Mouse (Mus musculus) cortical plate, adult 2 months (tissue): ENCODE results near the gene Sdc4. TPM values are rescaled to one million over a fixed set of nuclear protein-coding genes. Genes with fewer than 3 reads are reported as not detected.
A peak's percentile ranks its signal among the peaks of the same experiment; 100 is the strongest.

Experiments
- H3K27ac ChIP-seq: fragments of 200-500 bp; 2 replicates; pipeline ENCODE4 v1.5.1; 2012; ENCODE audit warnings: low read length, control low read depth, inconsistent platforms; ENCODE audit not compliant: insufficient read depth
- H3K4me1 ChIP-seq: fragments of 200-500 bp; 2 replicates; pipeline ENCODE4 v1.6.1; 2011; ENCODE audit warnings: low read length; ENCODE audit not compliant: control insufficient read depth, insufficient read depth
- H3K4me3 ChIP-seq: fragments of 200-500 bp; 2 replicates; pipeline ENCODE4 v1.5.1; 2011; ENCODE audit warnings: mild to moderate bottlenecking, low read length, control low read depth; ENCODE audit not compliant: insufficient read depth
- CTCF ChIP-seq: fragments of 200-500 bp; IDR thresholded peaks from 2 replicates; pipeline ENCODE4 v1.5.1; 2011; ENCODE audit warnings: mild to moderate bottlenecking, control low read depth, low read length; ENCODE audit not compliant: insufficient read depth; ENCODE audit errors: extremely low read depth
- POLR2A ChIP-seq: fragments of 200-500 bp; IDR thresholded peaks from 2 replicates; pipeline ENCODE4 v1.6.1; 2011; ENCODE audit warnings: mild to moderate bottlenecking, low read length, control low read depth; ENCODE audit not compliant: insufficient read depth; ENCODE audit errors: extremely low read depth
- polyA plus RNA-seq: library from polyadenylated mRNA; depleted of rRNA; stranded (reverse); fragments of >200 nt; gene quantifications from 2 replicates; pipeline ENCODE4 v1.2.3, GENCODE M21; 2012; rRNA removed

The Sdc4 gene
- polyA plus RNA-seq, 1 experiment: 47.1 TPM

- H3K4me3 ChIP-seq: peak within 1 kb of the TSS; percentile 35
- no peak within 1 kb of the TSS for H3K27ac ChIP-seq
- TF ChIP-seq CTCF (no peak), POLR2A (no peak)
- H3K4me1 ChIP-seq: no peaks in the 10 kb centered on the region
These were observed 54.7 kb downstream of the Sdc4 start, which contains the start of gene Slpi for GRCm38 (mm10) chr2:164389020-164389419. Gene Slpi (minus strand): TSS chr2:164389095.

GRCm38 (mm10) chr2:164386953-164387352 is 56.7 kb downstream of the Sdc4 start:
- no peak overlapping the region for H3K27ac ChIP-seq
- no peak overlapping the region for H3K4me3 ChIP-seq
- H3K4me1 ChIP-seq: no peaks in the 10 kb centered on the region
- TF ChIP-seq CTCF (peak; percentile 82), POLR2A (no peak)

- H3K4me1 ChIP-seq: no peaks in the 10 kb centered on the region
- no peak for TF ChIP-seq POLR2A
- TF ChIP-seq CTCF: no peak
- no peak overlapping the region for H3K4me3 ChIP-seq
- H3K27ac ChIP-seq: peak overlapping the region; percentile 37; the same call in 1 of the 2 replicates
These were observed 57.5 kb downstream of the Sdc4 start for GRCm38 (mm10) chr2:164385927-164386763.

GRCm38 (mm10) chr2:164383656-164384399 is 59.9 kb downstream of the Sdc4 start:
- H3K27ac ChIP-seq: no peak overlapping the region
- TF ChIP-seq CTCF (no peak), POLR2A (no peak)
- no peaks in the 10 kb centered on the region for H3K4me1 ChIP-seq
- H3K4me3 ChIP-seq: no peak overlapping the region

- H3K4me3 ChIP-seq: no peak overlapping the region
- TF ChIP-seq CTCF (no peak), POLR2A (no peak)
- H3K27ac ChIP-seq: no peak overlapping the region
- no peaks in the 10 kb centered on the region for H3K4me1 ChIP-seq
These were observed 60.7 kb downstream of the Sdc4 start for GRCm38 (mm10) chr2:164382971-164383370.

GRCm38 (mm10) chr2:164381726-164382125 is 62.0 kb downstream of the Sdc4 start:
- no peaks in the 10 kb centered on the region for H3K4me1 ChIP-seq
- no peak for TF ChIP-seq CTCF
- TF ChIP-seq POLR2A: no peak
- no peak overlapping the region for H3K4me3 ChIP-seq
- no peak overlapping the region for H3K27ac ChIP-seq

GRCm38 (mm10) chr2:164377478-164378426 is 65.9 kb downstream of the Sdc4 start:
- H3K27ac ChIP-seq: no peak overlapping the region
- no peak for TF ChIP-seq POLR2A
- no peak for TF ChIP-seq CTCF
- H3K4me3 ChIP-seq: no peak overlapping the region
- H3K4me1 ChIP-seq: no peaks in the 10 kb centered on the region

Other genes with a start within 250 kb of the Sdc4 start
- 0.29 TPM in 1 of 2 replicates, not detected in the other for gene Wfdc15a, start 243.8 kb downstream of the Sdc4 start, polyA plus RNA-seq
- gene Wfdc15b, start 222.2 kb downstream of the Sdc4 start, polyA plus RNA-seq: not detected in 2 replicates
- not detected in 2 replicates for gene Svs2, start 205.4 kb downstream of the Sdc4 start, polyA plus RNA-seq
- gene Svs3b, start 187.2 kb downstream of the Sdc4 start, polyA plus RNA-seq: not detected in 2 replicates
- not detected in 2 replicates for gene Svs4, start 165.4 kb downstream of the Sdc4 start, polyA plus RNA-seq
- gene Svs3a, start 154.6 kb downstream of the Sdc4 start, polyA plus RNA-seq: not detected in 2 replicates
- not detected in 2 replicates for gene Svs6, start 127.1 kb downstream of the Sdc4 start, polyA plus RNA-seq
- not detected in 2 replicates for gene Svs5, start 111.1 kb downstream of the Sdc4 start, polyA plus RNA-seq
- gene Slpi, start 54.8 kb downstream of the Sdc4 start, polyA plus RNA-seq: 0.33 and 1.5 TPM in 2 replicates
- gene Rbpjl, start 40.7 kb downstream of the Sdc4 start, polyA plus RNA-seq: 1.1 and 1.3 TPM in 2 replicates
- gene Matn4, start 38.7 kb downstream of the Sdc4 start, polyA plus RNA-seq: 16.2 and 17.4 TPM in 2 replicates
- gene Sys1, start 13.1 kb upstream of the Sdc4 start, polyA plus RNA-seq: 58.1 and 64.5 TPM in 2 replicates
- gene Gm20458, start 17.1 kb upstream of the Sdc4 start, polyA plus RNA-seq: 7.4 and 9.5 TPM in 2 replicates
- gene Trp53tg5, start 29.8 kb upstream of the Sdc4 start, polyA plus RNA-seq: not detected in 2 replicates
- 250 and 313 TPM in 2 replicates for gene Dbndd2, start 42.2 kb upstream of the Sdc4 start, polyA plus RNA-seq
- gene Pigt, start 53.6 kb upstream of the Sdc4 start, polyA plus RNA-seq: 71.6 and 73.6 TPM in 2 replicates
- gene Wfdc2, start 118.5 kb upstream of the Sdc4 start, polyA plus RNA-seq: 0.49 and 1.3 TPM in 2 replicates
- not detected in 2 replicates for gene Spint3, start 129.6 kb upstream of the Sdc4 start, polyA plus RNA-seq
- not detected in 2 replicates for gene Wfdc6a, start 141.6 kb upstream of the Sdc4 start, polyA plus RNA-seq
- not detected in 2 replicates for gene Eppin, start 149.7 kb upstream of the Sdc4 start, polyA plus RNA-seq
- not detected in 2 replicates for gene Wfdc6b, start 169.6 kb upstream of the Sdc4 start, polyA plus RNA-seq
- gene Wfdc8, start 169.7 kb upstream of the Sdc4 start, polyA plus RNA-seq: not detected in 2 replicates
- gene Wfdc16, start 194.9 kb upstream of the Sdc4 start, polyA plus RNA-seq: not detected in 2 replicates
- gene Wfdc10, start 212.2 kb upstream of the Sdc4 start, polyA plus RNA-seq: not detected in 2 replicates
- gene Wfdc9, start 212.7 kb upstream of the Sdc4 start, polyA plus RNA-seq: not detected in 2 replicates
- not detected in 2 replicates for gene Wfdc11, start 230.2 kb upstream of the Sdc4 start, polyA plus RNA-seq
- not detected in 2 replicates for gene Wfdc13, start 241.2 kb upstream of the Sdc4 start, polyA plus RNA-seq